Mouse (Mus musculus) forebrain, embryonic 14.5 days (tissue): ENCODE results near the gene Snrnp40. TPM values are rescaled to one million over a fixed set of nuclear protein-coding genes. Genes with fewer than 3 reads are reported as not detected.
A peak's percentile ranks its signal among the peaks of the same experiment; 100 is the strongest.

Experiments
- ATAC-seq: fragments of 200-750 bp; cut with Nextera tagmentation; 2 replicates; pipeline ENCODE4 v1.8.0; 2017; ENCODE audit warnings: mild to moderate bottlenecking, moderate library complexity
- DNase-seq: peaks from one replicate; pipeline ENCODE4 v3.0.0-alpha.2; 2015; ENCODE audit warnings: low spot score
- H3K27ac ChIP-seq: fragments of 300-500 bp; sonication (generic); 2 replicates; pipeline ENCODE4 v1.5.1; 2014; ENCODE audit warnings: low read depth, mild to moderate bottlenecking, control low read depth, low read length, moderate library complexity
- H3K27me3 ChIP-seq: fragments of 300-500 bp; sonication (generic); replicated peaks from 2 replicates; pipeline ENCODE4 v1.6.1; 2014; ENCODE audit warnings: low read length, control low read depth, mixed read lengths; ENCODE audit not compliant: control insufficient read depth, insufficient read depth
- H3K36me3 ChIP-seq: fragments of 300-500 bp; sonication (generic); 2 replicates; pipeline ENCODE4 v1.6.1; 2014; ENCODE audit warnings: low read length, control low read depth; ENCODE audit not compliant: control insufficient read depth, insufficient read depth
- H3K4me1 ChIP-seq: fragments of 300-500 bp; sonication (generic); 2 replicates; pipeline ENCODE4 v1.6.1; 2014; ENCODE audit warnings: antibody characterized with exemption, low read length, control low read depth; ENCODE audit not compliant: control insufficient read depth, insufficient read depth
- H3K4me2 ChIP-seq: fragments of 300-500 bp; sonication (generic); 2 replicates; pipeline ENCODE4 v1.6.1; 2014; ENCODE audit warnings: mild to moderate bottlenecking, control low read depth, low read length
- H3K4me3 ChIP-seq: fragments of 300-500 bp; sonication (generic); 2 replicates; pipeline ENCODE4 v1.5.1; 2014; ENCODE audit warnings: low read depth, low read length, control low read depth
- H3K9ac ChIP-seq: fragments of 300-500 bp; sonication (generic); 2 replicates; pipeline ENCODE4 v1.6.1; 2014; ENCODE audit warnings: mild to moderate bottlenecking, low read length, control low read depth, moderate library complexity
- H3K9me3 ChIP-seq: fragments of 300-500 bp; sonication (generic); replicated peaks from 2 replicates; pipeline ENCODE4 v1.6.1; 2016; ENCODE audit warnings: low read length, control low read depth, mixed read lengths; ENCODE audit not compliant: control insufficient read depth
- WGBS: fragments of 180-500 bp; shearing (Covaris S2); extraction: QIAGEN DNeasy Blood & Tissue Kit; methylation state at CpG from one replicate; pipeline ENCODE4 v1.1.7; 2014; 5-methylcytosine and 5-hydroxymethylcytosine counted together
- polyA plus RNA-seq: library from polyadenylated mRNA; unstranded; fragments of >200 nt; fragmentation: Nextera tagmentation; extraction: Ambion mirVana; gene quantifications from 2 replicates; pipeline ENCODE4 v1.2.1, GENCODE M21; 2014

The Snrnp40 gene
- polyA plus RNA-seq, 1 experiment from 2014 or later: 160 TPM

GRCm38 (mm10) chr4:130357946-130358345, 2.0 kb upstream of the Snrnp40 start:
- no peak for ATAC-seq
- H3K4me3 ChIP-seq: no peak overlapping the region
- peaks cover 18% of the 10 kb centered on the region for H3K36me3 ChIP-seq
- no peaks in the 10 kb centered on the region for H3K27me3 ChIP-seq
- H3K4me1 ChIP-seq: peaks cover 14% of the 10 kb centered on the region
- no peaks in the 10 kb centered on the region for H3K9me3 ChIP-seq
- no peak overlapping the region for H3K4me2 ChIP-seq
- no peak overlapping the region for H3K9ac ChIP-seq
- no peak for DNase-seq
- H3K27ac ChIP-seq: no peak overlapping the region

GRCm38 (mm10) chr4:130360238-130360590, 282 bp downstream of the Snrnp40 start:
- H3K4me3 ChIP-seq: peak overlapping the region; percentile 73
- WGBS: under 1% methylated on average over 19 of the region's 19 CpGs
- peaks cover 14% of the 10 kb centered on the region for H3K4me1 ChIP-seq
- no peak for DNase-seq
- H3K27ac ChIP-seq: 0 out of 2 replicates have a peak overlapping the region, but pooled peaks have one; percentile 65
- H3K4me2 ChIP-seq: peak overlapping the region; percentile 64
- H3K9me3 ChIP-seq: no peaks in the 10 kb centered on the region
- no peak for ATAC-seq
- H3K9ac ChIP-seq: peak overlapping the region; percentile 83
- no peaks in the 10 kb centered on the region for H3K27me3 ChIP-seq
- peaks cover 26% of the 10 kb centered on the region for H3K36me3 ChIP-seq

- Histone ChIP-seq H3K27me3 (no peaks in the 10 kb centered on the region), H3K4me1 (no peaks in the 10 kb centered on the region), H3K4me2 (no peak overlapping the region), H3K9ac (no peak overlapping the region), H3K36me3 (peaks cover 87% of the 10 kb centered on the region), H3K27ac (no peak overlapping the region), H3K9me3 (no peaks in the 10 kb centered on the region), H3K4me3 (no peak overlapping the region)
- WGBS: 83% methylated on average over 4 of the region's 4 CpGs
- peak; percentile 61 for DNase-seq
- no peak for ATAC-seq
Observed at GRCm38 (mm10) chr4:130376675-130377074, 16.7 kb downstream of the Snrnp40 start.

- no peak overlapping the region for H3K9ac ChIP-seq
- no peak overlapping the region for H3K27ac ChIP-seq
- H3K4me2 ChIP-seq: no peak overlapping the region
- ATAC-seq (no peak), DNase-seq (no peak)
- no peak overlapping the region for H3K4me3 ChIP-seq
- no peaks in the 10 kb centered on the region for H3K27me3 ChIP-seq
- H3K36me3 ChIP-seq: peaks cover 93% of the 10 kb centered on the region
- no peaks in the 10 kb centered on the region for H3K4me1 ChIP-seq
- no peaks in the 10 kb centered on the region for H3K9me3 ChIP-seq
- WGBS: 87% methylated on average over 4 of the region's 4 CpGs
Observed at GRCm38 (mm10) chr4:130377500-130377899, 17.6 kb downstream of the Snrnp40 start.

- H3K27ac ChIP-seq: no peak overlapping the region
- H3K36me3 ChIP-seq: peaks cover 93% of the 10 kb centered on the region
- DNase-seq: no peak
- H3K9me3 ChIP-seq: no peaks in the 10 kb centered on the region
- no peak for ATAC-seq
- no peak overlapping the region for H3K4me3 ChIP-seq
- no peaks in the 10 kb centered on the region for H3K4me1 ChIP-seq
- 97% methylated on average over 2 of the region's 2 CpGs for WGBS
- no peak overlapping the region for H3K9ac ChIP-seq
- H3K27me3 ChIP-seq: no peaks in the 10 kb centered on the region
- H3K4me2 ChIP-seq: no peak overlapping the region
Observed at GRCm38 (mm10) chr4:130379181-130379580, 19.2 kb downstream of the Snrnp40 start.

GRCm38 (mm10) chr4:130380418-130380817, 20.5 kb downstream of the Snrnp40 start:
- Histone ChIP-seq H3K4me2 (no peak overlapping the region), H3K36me3 (peaks cover 92% of the 10 kb centered on the region), H3K9me3 (no peaks in the 10 kb centered on the region), H3K4me3 (no peak overlapping the region), H3K27ac (no peak overlapping the region), H3K4me1 (no peaks in the 10 kb centered on the region), H3K27me3 (no peaks in the 10 kb centered on the region), H3K9ac (no peak overlapping the region)
- WGBS: 85% methylated on average over 2 of the region's 2 CpGs
- no peak for DNase-seq
- ATAC-seq: no peak

- DNase-seq (no peak), ATAC-seq (no peak)
- Histone ChIP-seq H3K4me2 (no peak overlapping the region), H3K27ac (no peak overlapping the region), H3K36me3 (peaks cover 82% of the 10 kb centered on the region), H3K4me3 (no peak overlapping the region), H3K4me1 (no peaks in the 10 kb centered on the region), H3K9me3 (no peaks in the 10 kb centered on the region), H3K27me3 (no peaks in the 10 kb centered on the region), H3K9ac (no peak overlapping the region)
- 92% methylated on average over 3 of the region's 3 CpGs for WGBS
Observed at GRCm38 (mm10) chr4:130387256-130387655, 27.3 kb downstream of the Snrnp40 start.

GRCm38 (mm10) chr4:130389496-130389895, 29.6 kb downstream of the Snrnp40 start:
- no peak overlapping the region for H3K4me2 ChIP-seq
- no peak overlapping the region for H3K4me3 ChIP-seq
- no peak for ATAC-seq
- no peaks in the 10 kb centered on the region for H3K27me3 ChIP-seq
- no peaks in the 10 kb centered on the region for H3K4me1 ChIP-seq
- H3K27ac ChIP-seq: no peak overlapping the region
- no peak for DNase-seq
- peaks cover 60% of the 10 kb centered on the region for H3K36me3 ChIP-seq
- 87% methylated on average over 6 of the region's 6 CpGs for WGBS
- H3K9ac ChIP-seq: no peak overlapping the region
- H3K9me3 ChIP-seq: no peaks in the 10 kb centered on the region

- 93% methylated on average over 7 of the region's 7 CpGs for WGBS
- Histone ChIP-seq H3K27me3 (no peaks in the 10 kb centered on the region), H3K36me3 (peaks cover 56% of the 10 kb centered on the region)
Observed at GRCm38 (mm10) chr4:130389927-130390326, 30.0 kb downstream of the Snrnp40 start.

More at GRCm38 (mm10) chr4:130389927-130390326, 30.0 kb downstream of the Snrnp40 start:
- no peak overlapping the region for H3K27ac ChIP-seq
- no peak for ATAC-seq
- H3K9ac ChIP-seq: no peak overlapping the region
- no peaks in the 10 kb centered on the region for H3K4me1 ChIP-seq
- no peak overlapping the region for H3K4me2 ChIP-seq
- H3K9me3 ChIP-seq: no peaks in the 10 kb centered on the region
- H3K4me3 ChIP-seq: no peak overlapping the region
- no peak for DNase-seq
